Mouse (Mus musculus) heart, embryonic 14.5 days (tissue): ENCODE measurements at regions not wholly inside any gene's neighbourhood (a gene's known extent, or its start where the extent isn't known, plus 50 kb on each side); places are given as distances from the start of the nearest gene placed in this dataset.

ENCODE experiments used
- ATAC-seq: fragments of 200-750 bp; cut with Nextera tagmentation; 2 replicates; pipeline ENCODE4 v1.8.0; 2017; ENCODE audit warnings: low read depth, moderate TSS enrichment; ENCODE audit not compliant: insufficient number of reproducible peaks, insufficient read depth, low FRiP score
- H3K27ac ChIP-seq, 2 experiments: fragments of 200-500 bp in 1 of 2; fragments of 300-500 bp in 1 of 2; sonication (generic) in 1 of 2; replicated peaks in 1 of 2; 2 replicates each; pipeline ENCODE4 v1.5.1; 2012 to 2014; ENCODE audit warnings: low read depth in 2 of 2, low read length in 2 of 2, control low read depth in 1 of 2, mild to moderate bottlenecking in 1 of 2, mixed read lengths in 1 of 2; ENCODE audit not compliant: control insufficient read depth in 1 of 2, insufficient read depth in 1 of 2
- H3K27me3 ChIP-seq: fragments of 300-500 bp; sonication (generic); 2 replicates; pipeline ENCODE4 v1.6.1; 2014; ENCODE audit warnings: mild to moderate bottlenecking, low read length, control low read depth; ENCODE audit not compliant: control insufficient read depth, insufficient read depth
- H3K36me3 ChIP-seq: fragments of 300-500 bp; sonication (generic); 2 replicates; pipeline ENCODE4 v1.6.1; 2014; ENCODE audit warnings: mild to moderate bottlenecking, control low read depth, low read length, mixed read lengths; ENCODE audit not compliant: control insufficient read depth, insufficient read depth
- H3K4me1 ChIP-seq, 2 experiments: fragments of 200-500 bp in 1 of 2; fragments of 300-500 bp in 1 of 2; sonication (generic) in 1 of 2; 2 replicates each; pipeline ENCODE4 v1.6.1; 2012 to 2014; ENCODE audit warnings: low read length in 2 of 2, control low read depth in 1 of 2, mixed read lengths in 1 of 2; ENCODE audit not compliant: control insufficient read depth in 2 of 2, insufficient read depth in 2 of 2
- H3K4me2 ChIP-seq: fragments of 300-500 bp; sonication (generic); 2 replicates; pipeline ENCODE4 v1.6.1; 2014; ENCODE audit warnings: mild to moderate bottlenecking, low read length
- H3K4me3 ChIP-seq, 2 experiments: fragments of 200-500 bp in 1 of 2; fragments of 300-500 bp in 1 of 2; sonication (generic) in 1 of 2; 2 replicates each; pipeline ENCODE4 v1.5.1; 2012 to 2014; ENCODE audit warnings: low read length in 2 of 2, mild to moderate bottlenecking in 2 of 2, control low read depth in 1 of 2, low read depth in 1 of 2, moderate library complexity in 1 of 2; ENCODE audit not compliant: control insufficient read depth in 1 of 2, insufficient read depth in 1 of 2
- H3K9ac ChIP-seq: fragments of 300-500 bp; sonication (generic); 2 replicates; pipeline ENCODE4 v1.6.1; 2014; ENCODE audit warnings: mild to moderate bottlenecking, low read length
- H3K9me3 ChIP-seq: fragments of 300-500 bp; sonication (generic); 2 replicates; pipeline ENCODE4 v1.6.1; 2016; ENCODE audit warnings: low read length, control low read depth; ENCODE audit not compliant: control insufficient read depth
- WGBS: fragments of 180-500 bp; shearing (Covaris S2); extraction: QIAGEN DNeasy Blood & Tissue Kit; methylation state at CpG from one replicate; pipeline ENCODE4 v1.1.7; 2014; 5-methylcytosine and 5-hydroxymethylcytosine counted together

- WGBS, result 69% methylated on average over 5 of the region's 5 CpGs
- Histone ChIP-seq H3K4me3 (no peak overlapping the region), H3K27me3 (no peaks in the 10 kb centered on the region), H3K9ac (no peak overlapping the region), H3K4me2 (no peak overlapping the region), H3K9me3 (no peaks in the 10 kb centered on the region), H3K27ac (no peak overlapping the region), H3K36me3 (no peaks in the 10 kb centered on the region), H3K4me1 (no peaks in the 10 kb centered on the region)
- ATAC-seq, result no peak
These were observed 217.1 kb upstream of the Sptlc3 start for GRCm38 (mm10) chr2:139276581-139276980.

- Histone ChIP-seq H3K4me2 (no peak overlapping the region), H3K9me3 (no peaks in the 10 kb centered on the region), H3K4me1 (no peaks in the 10 kb centered on the region), H3K36me3 (no peaks in the 10 kb centered on the region), H3K9ac (no peak overlapping the region), H3K27me3 (no peaks in the 10 kb centered on the region), H3K27ac (no peak overlapping the region), H3K4me3 (no peak overlapping the region)
- WGBS, result 83% methylated on average over 8 of the region's 8 CpGs
- ATAC-seq, result no peak
These were observed 216.1 kb upstream of the Sptlc3 start for GRCm38 (mm10) chr2:139277571-139277970.

GRCm38 (mm10) chr2:139281056-139281455 is 212.7 kb upstream of the Sptlc3 start:
- no peak overlapping the region for H3K9ac ChIP-seq
- no peaks in the 10 kb centered on the region; a peak in 1 of 4 replicates for H3K4me1 ChIP-seq
- no peaks in the 10 kb centered on the region for H3K36me3 ChIP-seq
- no peak for ATAC-seq
- H3K4me3 ChIP-seq, result no peak overlapping the region
- no peaks in the 10 kb centered on the region for H3K9me3 ChIP-seq
- H3K4me2 ChIP-seq, result no peak overlapping the region
- H3K27me3 ChIP-seq, result no peaks in the 10 kb centered on the region
- WGBS, result 72% methylated on average over 3 of the region's 3 CpGs
- H3K27ac ChIP-seq, result no peak overlapping the region

- Histone ChIP-seq H3K9ac (no peak overlapping the region), H3K4me2 (no peak overlapping the region), H3K4me1 (no peaks in the 10 kb centered on the region; a peak in 1 of 4 replicates), H3K27ac (no peak overlapping the region), H3K4me3 (no peak overlapping the region), H3K36me3 (no peaks in the 10 kb centered on the region), H3K9me3 (no peaks in the 10 kb centered on the region), H3K27me3 (no peaks in the 10 kb centered on the region)
- 76% methylated on average over 4 of the region's 4 CpGs for WGBS
- no peak for ATAC-seq
These were observed 209.4 kb upstream of the Sptlc3 start for GRCm38 (mm10) chr2:139284315-139284714.

GRCm38 (mm10) chr2:139286446-139286845 is 207.3 kb upstream of the Sptlc3 start:
- Histone ChIP-seq H3K4me3 (no peak overlapping the region), H3K4me2 (no peak overlapping the region), H3K36me3 (no peaks in the 10 kb centered on the region), H3K27ac (no peak overlapping the region), H3K27me3 (no peaks in the 10 kb centered on the region), H3K9ac (no peak overlapping the region), H3K9me3 (no peaks in the 10 kb centered on the region), H3K4me1 (no peaks in the 10 kb centered on the region; a peak in 1 of 4 replicates)
- WGBS, result 37% methylated on average over 2 of the region's 2 CpGs
- no peak for ATAC-seq

- Histone ChIP-seq H3K4me1 (no peaks in the 10 kb centered on the region), H3K27me3 (no peaks in the 10 kb centered on the region), H3K4me3 (no peak overlapping the region), H3K36me3 (no peaks in the 10 kb centered on the region), H3K9ac (no peak overlapping the region), H3K9me3 (no peaks in the 10 kb centered on the region), H3K27ac (no peak overlapping the region), H3K4me2 (no peak overlapping the region)
- WGBS, result 55% methylated on average over 6 of the region's 6 CpGs
- ATAC-seq, result no peak
These were observed 195.1 kb upstream of the Sptlc3 start for GRCm38 (mm10) chr2:139298541-139299152.

- no peaks in the 10 kb centered on the region for H3K9me3 ChIP-seq
- H3K27ac ChIP-seq, result no peak overlapping the region
- H3K4me3 ChIP-seq, result no peak overlapping the region
- H3K4me2 ChIP-seq, result no peak overlapping the region
- H3K27me3 ChIP-seq, result no peaks in the 10 kb centered on the region
- ATAC-seq, result no peak
- H3K36me3 ChIP-seq, result no peaks in the 10 kb centered on the region
- H3K4me1 ChIP-seq, result no peaks in the 10 kb centered on the region
- 70% methylated on average over 1 of the region's 1 CpGs for WGBS
- no peak overlapping the region for H3K9ac ChIP-seq
These were observed 182.3 kb upstream of the Sptlc3 start for GRCm38 (mm10) chr2:139311401-139311812.

GRCm38 (mm10) chr2:139312053-139312452 is 181.7 kb upstream of the Sptlc3 start:
- Histone ChIP-seq H3K9ac (no peak overlapping the region), H3K36me3 (no peaks in the 10 kb centered on the region), H3K4me2 (no peak overlapping the region), H3K27ac (no peak overlapping the region), H3K9me3 (no peaks in the 10 kb centered on the region), H3K4me1 (no peaks in the 10 kb centered on the region), H3K27me3 (no peaks in the 10 kb centered on the region), H3K4me3 (no peak overlapping the region)
- 66% methylated on average over 4 of the region's 4 CpGs for WGBS
- ATAC-seq, result no peak
